Mouse (Mus musculus): ENCODE measurements around the gene 4930402H24Rik. TPM values are rescaled to one million over a fixed set of nuclear protein-coding genes. Genes with fewer than 3 reads are reported as not detected.

4930402H24Rik gene
- total and polyA plus RNA-seq, 3 experiments = 6.1 to 6.2 TPM; not detected in 1

DNA sequence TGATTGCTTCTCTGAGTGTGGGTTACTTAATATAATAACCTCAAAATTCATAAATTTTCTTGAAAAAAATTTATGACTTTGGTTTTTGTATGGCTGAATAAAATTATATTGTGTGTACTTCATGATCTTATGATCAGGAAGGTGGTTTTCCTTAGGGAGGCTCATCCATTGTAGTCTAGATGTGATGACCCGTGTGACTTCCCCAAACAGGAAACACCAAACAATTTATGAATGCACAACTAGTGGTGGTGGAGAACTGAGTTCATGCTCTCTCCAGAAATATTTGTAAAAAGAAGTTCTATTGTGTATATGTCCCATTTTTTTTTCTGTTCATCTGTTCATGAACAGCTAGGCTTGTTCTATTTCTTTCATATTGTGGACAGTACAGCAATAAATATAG, 18.8 kb downstream of the 4930402H24Rik start:
- Histone ChIP-seq H3K4me1 (ENCODE audit: control insufficient read depth in 1 of 2, insufficient read depth in 2 of 2, low read length in 2 of 2) (no peaks in the 10 kb centered on the region), H3K9ac (ENCODE audit: control insufficient read depth, low read depth, low read length, poor library complexity, severe bottlenecking) (no peak overlapping the region), H3K4me3 (ENCODE audit: control insufficient read depth in 1 of 2, insufficient read depth in 1 of 2, low read depth in 2 of 2, low read length in 2 of 2) (no peak overlapping the region), H3K36me3 (ENCODE audit: control insufficient read depth in 1 of 2, insufficient read depth in 2 of 2, low read length in 2 of 2) (no peaks in the 10 kb centered on the region), H3K27ac (ENCODE audit: control insufficient read depth, low read depth, low read length) (no peak overlapping the region), H3K27me3 (ENCODE audit: control insufficient read depth in 1 of 2, insufficient read depth in 2 of 2, low read length in 2 of 2) (no peaks in the 10 kb centered on the region), H3K9me3 (replicated peaks; ENCODE audit: insufficient read depth, low read length) (no peaks in the 10 kb centered on the region), H3K79me2 (ENCODE audit: control insufficient read depth, insufficient read depth, low read length, poor library complexity) (no peaks in the 10 kb centered on the region)
- TF ChIP-seq MXI1 (IDR thresholded peaks at IDR 0.05; ENCODE audit: low read depth, low read length) (no peak), MAFK (IDR thresholded peaks at IDR 0.05; ENCODE audit: borderline replicate concordance, low read depth, low read length) (no peak), SIN3A (IDR thresholded peaks at IDR 0.05; ENCODE audit: low read length) (no peak)
- DNase-seq (ENCODE audit: low read depth, low spot score) = no peak

DNA sequence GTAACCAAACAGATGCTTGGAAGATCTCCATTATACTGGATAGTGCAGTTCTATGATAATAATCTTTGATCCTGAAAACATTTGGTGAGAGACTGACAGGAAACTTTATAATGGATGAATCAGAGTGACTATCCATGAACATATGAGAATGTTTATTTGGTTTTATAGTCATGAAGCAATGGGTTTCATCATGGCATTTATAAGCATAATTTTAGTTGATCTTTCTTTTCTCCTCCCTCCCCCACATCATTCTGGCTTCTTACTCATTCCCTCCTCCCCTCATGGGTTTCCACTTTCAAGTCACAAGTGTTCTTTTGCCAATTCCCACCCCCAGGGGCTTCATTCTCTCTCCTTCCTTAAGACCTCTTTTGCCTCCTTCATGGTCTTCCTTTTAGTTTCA, 19.2 kb downstream of the 4930402H24Rik start:
- H3K36me3 ChIP-seq (ENCODE audit: control insufficient read depth in 1 of 2, insufficient read depth in 2 of 2, low read length in 2 of 2) = no peaks in the 10 kb centered on the region
- no peak overlapping the region for H3K27ac ChIP-seq (ENCODE audit: control insufficient read depth, low read depth, low read length)
- H3K79me2 ChIP-seq (ENCODE audit: control insufficient read depth, insufficient read depth, low read length, poor library complexity) = no peaks in the 10 kb centered on the region
- H3K4me3 ChIP-seq (ENCODE audit: control insufficient read depth in 1 of 2, insufficient read depth in 1 of 2, low read depth in 2 of 2, low read length in 2 of 2) = no peak overlapping the region
- TF ChIP-seq GABPA (IDR thresholded peaks at IDR 0.05; ENCODE audit: low read depth, low read length) = no peak
- no peak for TF ChIP-seq MYB (IDR thresholded peaks at IDR 0.05; ENCODE audit: low read depth, low read length)
- TF ChIP-seq TCF12 (IDR thresholded peaks at IDR 0.05; ENCODE audit: low read depth, low read length) = no peak
- TF ChIP-seq USF1 (IDR thresholded peaks at IDR 0.05; ENCODE audit: low read depth, low read length) = no peak
- TF ChIP-seq KAT2A (conservative IDR thresholded peaks at IDR 0.05; ENCODE audit: low read depth, low read length) = no peak
- TF ChIP-seq EP300 (IDR thresholded peaks at IDR 0.05; ENCODE audit: low read depth in 1 of 2, low read length in 2 of 2) = no peak
- TF ChIP-seq MAZ (IDR thresholded peaks at IDR 0.05; ENCODE audit: low read depth, low read length) = no peak
- H3K4me1 ChIP-seq (ENCODE audit: control insufficient read depth in 1 of 2, insufficient read depth in 2 of 2, low read length in 2 of 2) = no peaks in the 10 kb centered on the region
- no peaks in the 10 kb centered on the region for H3K9me3 ChIP-seq (replicated peaks; ENCODE audit: insufficient read depth, low read length)
- no peaks in the 10 kb centered on the region for H3K27me3 ChIP-seq (ENCODE audit: control insufficient read depth in 1 of 2, insufficient read depth in 2 of 2, low read length in 2 of 2)
- no peak for DNase-seq (ENCODE audit: low read depth, low spot score)
- no peak overlapping the region for H3K9ac ChIP-seq (ENCODE audit: control insufficient read depth, low read depth, low read length, poor library complexity, severe bottlenecking)

DNA sequence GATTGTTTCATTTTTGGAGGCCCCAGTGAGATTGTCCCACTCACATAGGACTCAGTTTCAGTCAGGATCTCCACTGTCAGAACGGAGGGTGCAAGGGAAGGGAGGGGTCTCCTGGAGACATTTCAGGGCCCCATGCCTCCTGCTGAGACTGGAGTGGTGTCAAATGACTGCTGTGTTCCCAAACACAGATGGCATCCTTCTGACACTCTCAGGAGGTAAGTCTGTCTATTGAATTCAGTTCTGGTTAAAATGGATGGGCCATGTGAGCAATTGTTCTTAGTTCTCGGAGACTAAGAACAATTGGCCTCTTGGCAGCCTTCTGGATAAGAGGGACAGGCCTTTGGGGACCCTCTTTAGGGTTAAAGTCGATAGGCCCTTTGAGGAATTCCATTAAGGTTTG, 28.8 kb downstream of the 4930402H24Rik start:
- Histone ChIP-seq H3K4me1 (ENCODE audit: control insufficient read depth in 1 of 2, insufficient read depth in 2 of 2, low read length in 2 of 2) (no peaks in the 10 kb centered on the region), H3K9me3 (replicated peaks; ENCODE audit: insufficient read depth, low read length) (no peaks in the 10 kb centered on the region), H3K79me2 (ENCODE audit: control insufficient read depth, insufficient read depth, low read length, poor library complexity) (no peaks in the 10 kb centered on the region), H3K36me3 (ENCODE audit: control insufficient read depth in 1 of 2, insufficient read depth in 2 of 2, low read length in 2 of 2) (no peaks in the 10 kb centered on the region), H3K4me3 (ENCODE audit: control insufficient read depth in 1 of 2, insufficient read depth in 1 of 2, low read depth in 2 of 2, low read length in 2 of 2) (no peak overlapping the region), H3K9ac (ENCODE audit: control insufficient read depth, low read depth, low read length, poor library complexity, severe bottlenecking) (no peak overlapping the region), H3K27ac (ENCODE audit: control insufficient read depth, low read depth, low read length) (no peak overlapping the region), H3K27me3 (ENCODE audit: control insufficient read depth in 1 of 2, insufficient read depth in 2 of 2, low read length in 2 of 2) (no peaks in the 10 kb centered on the region)
- no peak for TF ChIP-seq ZKSCAN1 (IDR thresholded peaks at IDR 0.05; ENCODE audit: low read depth, low read length)
- no peak for TF ChIP-seq TBP (IDR thresholded peaks at IDR 0.05; ENCODE audit: low read depth, low read length)
- TF ChIP-seq SMC3 (IDR thresholded peaks at IDR 0.05; ENCODE audit: low read depth, low read length) = no peak
- DNase-seq (ENCODE audit: low read depth, low spot score) = no peak
